Mouse (Mus musculus) hindbrain, postnatal 0 days (tissue): ENCODE measurements at regions not wholly inside any gene's neighbourhood (a gene's known extent, or its start where the extent isn't known, plus 50 kb on each side); places are given as distances from the start of the nearest gene placed in this dataset.

Experiments
- ATAC-seq: fragments of 200-750 bp; cut with Nextera tagmentation; 2 replicates; pipeline ENCODE4 v1.8.0; 2017; ENCODE audit warnings: mild to moderate bottlenecking, moderate TSS enrichment, moderate library complexity
- DNase-seq: peaks from one replicate; pipeline ENCODE4 v3.0.0-alpha.2; 2015; ENCODE audit warnings: low spot score
- H3K27ac ChIP-seq: fragments of 300-500 bp; sonication (generic); 2 replicates; pipeline ENCODE4 v1.5.1; 2014; ENCODE audit warnings: mild to moderate bottlenecking
- H3K27me3 ChIP-seq: fragments of 300-500 bp; sonication (generic); 2 replicates; pipeline ENCODE4 v1.6.1; 2014; ENCODE audit warnings: low read length, mixed read lengths; ENCODE audit not compliant: insufficient read depth
- H3K36me3 ChIP-seq: fragments of 300-500 bp; sonication (generic); 2 replicates; pipeline ENCODE4 v1.6.1; 2014; ENCODE audit warnings: low read length, mixed read lengths; ENCODE audit not compliant: insufficient read depth
- H3K4me1 ChIP-seq: fragments of 300-500 bp; sonication (generic); 2 replicates; pipeline ENCODE4 v1.6.1; 2014; ENCODE audit warnings: antibody characterized with exemption, low read length, mixed read lengths; ENCODE audit not compliant: insufficient read depth
- H3K4me2 ChIP-seq: fragments of 300-500 bp; sonication (generic); 2 replicates; pipeline ENCODE4 v1.6.1; 2014; ENCODE audit warnings: low read depth, mild to moderate bottlenecking, low read length, moderate library complexity, mixed read lengths
- H3K4me3 ChIP-seq: fragments of 300-500 bp; sonication (generic); 2 replicates; pipeline ENCODE4 v1.5.1; 2014; ENCODE audit warnings: low read length
- H3K9ac ChIP-seq: fragments of 300-500 bp; sonication (generic); replicated peaks from 2 replicates; pipeline ENCODE4 v1.6.1; 2014; ENCODE audit warnings: mild to moderate bottlenecking, low read length, moderate library complexity, mixed read lengths
- H3K9me3 ChIP-seq: fragments of 300-500 bp; sonication (generic); 2 replicates; pipeline ENCODE4 v1.6.1; 2016; ENCODE audit warnings: low read length, mixed read lengths
- CTCF ChIP-seq: IDR thresholded peaks from 2 replicates; pipeline ENCODE4 v1.5.1; 2016; ENCODE audit warnings: antibody characterized with exemption, control low read depth, low read depth
- WGBS: fragments of 180-500 bp; shearing (Covaris S2); extraction: QIAGEN DNeasy Blood & Tissue Kit; methylation state at CpG from one replicate; pipeline ENCODE4 v1.1.7; 2014; 5-methylcytosine and 5-hydroxymethylcytosine counted together

GRCm38 (mm10) chr5:89932999-89933398, 49.9 kb upstream of the Adamts3 start:
- ATAC-seq (no peak), DNase-seq (no peak)
- Histone ChIP-seq H3K27ac (no peak overlapping the region), H3K9ac (no peak overlapping the region), H3K9me3 (no peaks in the 10 kb centered on the region), H3K4me1 (no peaks in the 10 kb centered on the region), H3K4me3 (no peak overlapping the region), H3K4me2 (no peak overlapping the region), H3K36me3 (no peaks in the 10 kb centered on the region), H3K27me3 (no peaks in the 10 kb centered on the region)
- WGBS: 85% methylated on average over 6 of the region's 6 CpGs
- 0 out of 2 replicates have a peak, but pooled peaks have one; percentile 17 for TF ChIP-seq CTCF
